Mouse (Mus musculus) stomach, postnatal 0 days (tissue): ENCODE data around the gene Hacd2. TPM values are rescaled to one million over a fixed set of nuclear protein-coding genes. Genes with fewer than 3 reads are reported as not detected.

Source experiments
- ATAC-seq: fragments of 200-750 bp; cut with Nextera tagmentation; 2 replicates; pipeline ENCODE4 v1.8.0; 2017; ENCODE audit not compliant: low FRiP score, low TSS enrichment
- DNase-seq: peaks from one replicate; pipeline ENCODE4 v3.0.0-alpha.2; 2016; ENCODE audit warnings: low spot score
- H3K27ac ChIP-seq: fragments of 300-500 bp; sonication (generic); replicated peaks from 2 replicates; pipeline ENCODE4 v1.5.1; 2014; ENCODE audit warnings: mild to moderate bottlenecking, control low read depth
- H3K27me3 ChIP-seq: fragments of 300-500 bp; sonication (generic); 2 replicates; pipeline ENCODE4 v1.6.1; 2014; ENCODE audit warnings: low read length; ENCODE audit not compliant: control insufficient read depth, insufficient read depth
- H3K36me3 ChIP-seq: fragments of 300-500 bp; sonication (generic); 2 replicates; pipeline ENCODE4 v1.6.1; 2014; ENCODE audit warnings: low read length, mixed read lengths; ENCODE audit not compliant: control insufficient read depth, insufficient read depth
- H3K4me1 ChIP-seq: fragments of 300-500 bp; sonication (generic); replicated peaks from 2 replicates; pipeline ENCODE4 v1.6.1; 2014; ENCODE audit warnings: antibody characterized with exemption; ENCODE audit not compliant: control insufficient read depth, insufficient read depth
- H3K4me2 ChIP-seq: fragments of 300-500 bp; sonication (generic); replicated peaks from 2 replicates; pipeline ENCODE4 v1.6.1; 2014; ENCODE audit warnings: low read depth, mild to moderate bottlenecking, control low read depth, moderate library complexity
- H3K4me3 ChIP-seq: fragments of 300-500 bp; sonication (generic); 2 replicates; pipeline ENCODE4 v1.5.1; 2014; ENCODE audit warnings: low read depth, low read length, control low read depth
- H3K9ac ChIP-seq: fragments of 300-500 bp; sonication (generic); 2 replicates; pipeline ENCODE4 v1.6.1; 2014; ENCODE audit warnings: mild to moderate bottlenecking, low read length, control low read depth, mixed read lengths
- H3K9me3 ChIP-seq: fragments of 300-500 bp; sonication (generic); 2 replicates; pipeline ENCODE4 v1.6.1; 2016; ENCODE audit warnings: low read length; ENCODE audit not compliant: control insufficient read depth
- CTCF ChIP-seq: IDR thresholded peaks from 2 replicates; pipeline ENCODE4 v1.5.1; 2016; ENCODE audit warnings: antibody characterized with exemption, low read depth, mild to moderate bottlenecking, moderate library complexity
- EP300 ChIP-seq: optimal IDR thresholded peaks from 2 replicates; pipeline ENCODE3; 2016; ENCODE audit warnings: antibody characterized with exemption
- WGBS: fragments of 180-500 bp; shearing (Covaris S2); extraction: QIAGEN DNeasy Blood & Tissue Kit; methylation state at CpG from one replicate; pipeline ENCODE4 v1.1.7; 2014; 5-methylcytosine and 5-hydroxymethylcytosine counted together
- polyA plus RNA-seq: library from polyadenylated mRNA; unstranded; fragments of >200 nt; fragmentation: Nextera tagmentation; extraction: Ambion mirVana; gene quantifications from 2 replicates; pipeline ENCODE4 v1.2.1, GENCODE M21; 2015

Gene Hacd2
- polyA plus RNA-seq, 1 experiment from 2014 or later, result 99.6 TPM

DNA sequence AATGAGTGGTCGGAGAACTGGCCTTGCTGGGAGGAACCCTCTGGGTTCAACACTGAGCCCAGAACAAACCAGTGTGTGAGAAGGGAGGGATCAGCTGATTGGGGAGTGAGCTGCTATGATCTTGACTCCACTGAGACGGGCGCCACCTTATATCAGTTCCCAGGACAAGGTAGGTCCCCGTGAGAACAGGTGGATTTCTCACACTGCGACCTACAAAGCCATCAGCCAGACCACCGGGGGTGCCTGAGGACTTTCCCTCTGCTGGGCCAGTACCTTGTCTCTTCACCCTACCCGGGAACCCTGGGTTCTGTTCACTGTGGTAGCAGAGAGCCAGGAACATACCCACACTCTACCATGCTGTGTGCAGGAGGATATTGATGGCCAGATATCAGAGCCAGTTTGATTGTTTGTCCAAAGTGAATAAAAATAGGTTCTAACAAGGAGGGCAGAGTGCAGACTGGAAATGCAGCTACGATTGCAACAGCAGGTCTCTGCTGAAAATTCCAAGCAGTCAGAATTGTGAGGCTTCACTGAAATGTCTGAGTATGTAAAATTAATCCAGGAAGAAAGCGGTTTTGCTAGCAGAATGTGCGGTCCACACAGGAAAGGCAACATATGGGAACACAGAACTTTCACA, 28.4 kb upstream of the Hacd2 start:
- Histone ChIP-seq H3K36me3 (0 out of 2 replicates have a peak, but pooled peaks cover 2% of the 10 kb centered on the region), H3K9me3 (no peaks in the 10 kb centered on the region), H3K4me1 (0 out of 2 replicates have a peak, but pooled peaks cover 3% of the 10 kb centered on the region), H3K27me3 (no peaks in the 10 kb centered on the region), H3K9ac (no peak overlapping the region), H3K4me3 (no peak overlapping the region), H3K27ac (peak overlapping the region; percentile 96), H3K4me2 (no peak overlapping the region)
- no peak for DNase-seq
- ATAC-seq, result peak; percentile 28; the same call in 1 of the 2 replicates
- TF ChIP-seq EP300 (no peak), CTCF (no peak)
- 70% methylated on average over 10 of the region's 10 CpGs for WGBS

GRCm38 (mm10) chr16:34994641-34995141, 27.5 kb upstream of the Hacd2 start:
- Histone ChIP-seq H3K36me3 (0 out of 2 replicates have a peak, but pooled peaks cover 2% of the 10 kb centered on the region), H3K9me3 (no peaks in the 10 kb centered on the region), H3K4me1 (0 out of 2 replicates have a peak, but pooled peaks cover 3% of the 10 kb centered on the region), H3K4me2 (peak overlapping the region; percentile 26; the same call in 1 of the 2 replicates), H3K27ac (peak overlapping the region; percentile 96), H3K9ac (peak overlapping the region; percentile 65), H3K4me3 (peak overlapping the region; percentile 37), H3K27me3 (no peaks in the 10 kb centered on the region)
- ATAC-seq (peak; percentile 63), DNase-seq (no peak)
- 37% methylated on average over 9 of the region's 9 CpGs for WGBS
- TF ChIP-seq CTCF (no peak), EP300 (no peak)

- WGBS, result 26% methylated on average over 5 of the region's 5 CpGs
- TF ChIP-seq EP300 (no peak), CTCF (no peak)
- DNase-seq (peak; percentile 52), ATAC-seq (peak; percentile 38; the same call in 1 of the 2 replicates)
- Histone ChIP-seq H3K27me3 (no peaks in the 10 kb centered on the region), H3K36me3 (0 out of 2 replicates have a peak, but pooled peaks cover 2% of the 10 kb centered on the region), H3K27ac (peak overlapping the region; percentile 93), H3K9me3 (no peaks in the 10 kb centered on the region), H3K4me1 (0 out of 2 replicates have a peak, but pooled peaks cover 3% of the 10 kb centered on the region), H3K9ac (peak overlapping the region; percentile 76), H3K4me3 (peak overlapping the region; percentile 46), H3K4me2 (peak overlapping the region; percentile 47)
Measured at GRCm38 (mm10) chr16:34996133-34996532, 26.1 kb upstream of the Hacd2 start.

- H3K4me3 ChIP-seq, result peak overlapping the region; percentile 46
- 66% methylated on average over 4 of the region's 4 CpGs for WGBS
Measured at GRCm38 (mm10) chr16:34997052-34997451, 25.2 kb upstream of the Hacd2 start.

GRCm38 (mm10) chr16:34997576-34997975, 24.7 kb upstream of the Hacd2 start:
- H3K36me3 ChIP-seq, result no peaks in the 10 kb centered on the region
- peak overlapping the region; percentile 61 for H3K9ac ChIP-seq
- ATAC-seq, result no peak
- H3K9me3 ChIP-seq, result no peaks in the 10 kb centered on the region
- no peaks in the 10 kb centered on the region for H3K27me3 ChIP-seq
- peak overlapping the region; percentile 56 for H3K27ac ChIP-seq
- 41% methylated on average over 10 of the region's 10 CpGs for WGBS
- H3K4me3 ChIP-seq, result peak overlapping the region; percentile 46
- DNase-seq, result no peak
- peak overlapping the region; percentile 48 for H3K4me2 ChIP-seq
- 0 out of 2 replicates have a peak, but pooled peaks cover 3% of the 10 kb centered on the region for H3K4me1 ChIP-seq
- TF ChIP-seq CTCF (no peak), EP300 (no peak)

More at GRCm38 (mm10) chr16:34997052-34997451, 25.2 kb upstream of the Hacd2 start:
- ATAC-seq, result no peak
- no peaks in the 10 kb centered on the region for H3K36me3 ChIP-seq
- no peaks in the 10 kb centered on the region for H3K27me3 ChIP-seq
- TF ChIP-seq EP300, result no peak
- no peak for TF ChIP-seq CTCF
- no peak for DNase-seq
- H3K27ac ChIP-seq, result peak overlapping the region; percentile 56
- peak overlapping the region; percentile 61 for H3K9ac ChIP-seq
- H3K4me2 ChIP-seq, result peak overlapping the region; percentile 48
- H3K9me3 ChIP-seq, result no peaks in the 10 kb centered on the region
- 0 out of 2 replicates have a peak, but pooled peaks cover 3% of the 10 kb centered on the region for H3K4me1 ChIP-seq

GRCm38 (mm10) chr16:34999016-34999415, 23.2 kb upstream of the Hacd2 start:
- 0 out of 2 replicates have a peak, but pooled peaks cover 3% of the 10 kb centered on the region for H3K4me1 ChIP-seq
- no peaks in the 10 kb centered on the region for H3K9me3 ChIP-seq
- H3K27ac ChIP-seq, result no peak overlapping the region
- H3K36me3 ChIP-seq, result no peaks in the 10 kb centered on the region
- peak overlapping the region; percentile 46 for H3K4me3 ChIP-seq
- peak overlapping the region; percentile 48 for H3K4me2 ChIP-seq
- WGBS, result 59% methylated on average over 3 of the region's 3 CpGs
- ATAC-seq, result no peak
- no peak for DNase-seq
- H3K27me3 ChIP-seq, result no peaks in the 10 kb centered on the region
- TF ChIP-seq CTCF (no peak), EP300 (no peak)
- H3K9ac ChIP-seq, result no peak overlapping the region
